Comparison of ENCODE assay signal across 9 mouse cellular contexts in the genomic region with DNA sequence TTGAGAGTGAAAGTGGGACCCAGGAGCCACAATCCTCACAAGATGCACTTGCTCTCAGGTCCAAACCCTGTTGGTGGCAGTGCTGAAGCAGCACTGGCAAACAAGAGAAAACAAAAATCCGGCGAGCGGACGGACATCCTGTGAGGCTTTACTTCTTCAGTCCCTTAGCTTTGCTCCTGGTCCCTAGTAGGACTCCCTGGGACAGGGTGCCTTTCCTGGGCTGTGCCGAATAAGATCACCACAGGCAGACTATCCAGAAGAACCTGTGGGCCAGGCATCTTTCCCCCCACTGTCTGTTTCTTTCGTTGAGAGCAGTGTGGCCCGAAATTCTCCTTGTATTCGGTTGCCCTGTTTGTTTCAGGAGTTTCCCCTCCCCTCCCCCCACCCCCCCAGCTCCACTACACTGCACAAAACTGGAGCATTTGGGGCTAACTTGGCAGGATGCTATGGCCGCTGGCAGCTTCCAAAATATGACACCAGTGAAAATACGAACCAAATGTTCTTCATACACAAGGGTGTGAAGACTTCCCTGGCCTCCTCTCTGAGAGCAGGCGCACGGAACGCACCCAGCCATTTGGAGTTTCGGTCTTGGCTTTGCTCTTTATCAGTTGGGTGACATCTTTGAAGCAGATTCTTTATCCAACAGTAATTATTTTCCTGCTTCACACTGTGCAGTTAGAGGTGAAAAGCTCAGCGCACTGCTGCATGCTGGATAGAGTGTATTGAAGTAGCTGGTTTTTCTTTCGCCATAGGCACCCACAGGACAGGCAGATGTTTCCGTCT. TPM values are rescaled to one million over a fixed set of nuclear protein-coding genes. Genes with fewer than 3 reads are reported as not detected.
A peak's percentile ranks its signal among the peaks of the same experiment; 100 is the strongest.
DNase-seq lines count a peak whose midpoint lies in the region; ATAC-seq and TF ChIP-seq lines count a peak whose summit lies in the region.
"Had no signal": no experiment of that assay in that cellular context is flagged by ENCODE, and none has a peak within 500 bp of the region (broad histone marks: within the 10 kb centered on the region; RNA-seq: fewer than 3 reads in every experiment).

No protein-coding gene starts in this region.

- H3K27me3 ChIP-seq in limb, embryonic 12.5 days: no peaks in the 10 kb centered on the region
- no peaks in the 10 kb centered on the region for H3K27me3 ChIP-seq in limb, embryonic 10.5 days (ENCODE audit: low read depth, poor library complexity, severe bottlenecking)
- no peaks in the 10 kb centered on the region for H3K27me3 ChIP-seq in embryonic facial prominence, embryonic 10.5 days (replicated peaks; ENCODE audit: low read depth, poor library complexity, severe bottlenecking)
- no peaks in the 10 kb centered on the region for H3K27me3 ChIP-seq in heart, postnatal 0 days (ENCODE audit: control insufficient read depth, insufficient read depth, low read length)

- H3K27ac ChIP-seq in limb, embryonic 12.5 days: peak overlapping the region; percentile 51; the same call in 1 of the 2 replicates
- no peak overlapping the region for H3K27ac ChIP-seq in limb, embryonic 10.5 days
- peak overlapping the region; percentile 51 for H3K27ac ChIP-seq in embryonic facial prominence, embryonic 10.5 days (replicated peaks)
- H3K27ac ChIP-seq in heart, postnatal 0 days (ENCODE audit: low read depth): no peak overlapping the region

- no peak for DNase-seq in limb, embryonic 10.5 days (ENCODE audit: low spot score)
- peak; percentile 42 for DNase-seq in embryonic facial prominence, embryonic 10.5 days (ENCODE audit: low spot score)
- DNase-seq in heart, postnatal 0 days (ENCODE audit: low spot score): no peak
- DNase-seq in right cerebral cortex, postnatal 10 days (ENCODE audit: low spot score in 2 of 2): peak; percentile 44 to 54
- DNase-seq in c-Kit-positive CD71-positive TER-119-positive erythroid progenitor cells, embryonic 14.5 days (ENCODE audit: low spot score): no peak
- no peak for DNase-seq in kidney, adult 11 months

- no peak for TF ChIP-seq CTCF in heart, postnatal 0 days (IDR thresholded peaks at IDR 0.05; ENCODE audit: low read depth)

- H3K36me3 ChIP-seq in limb, embryonic 12.5 days: no peaks in the 10 kb centered on the region
- H3K36me3 ChIP-seq in limb, embryonic 10.5 days: no peaks in the 10 kb centered on the region
- H3K36me3 ChIP-seq in embryonic facial prominence, embryonic 10.5 days (replicated peaks): no peaks in the 10 kb centered on the region
- H3K36me3 ChIP-seq in heart, postnatal 0 days (replicated peaks; ENCODE audit: control insufficient read depth, insufficient read depth, low read length): no peaks in the 10 kb centered on the region

- H3K4me3 ChIP-seq in limb, embryonic 12.5 days (replicated peaks): no peak overlapping the region
- H3K4me3 ChIP-seq in limb, embryonic 10.5 days: no peak overlapping the region
- no peak overlapping the region; the same call in 1 of the 2 replicates for H3K4me3 ChIP-seq in embryonic facial prominence, embryonic 10.5 days
- H3K4me3 ChIP-seq in heart, postnatal 0 days (ENCODE audit: low read depth, low read length): no peak overlapping the region

- H3K4me1 ChIP-seq in limb, embryonic 12.5 days (replicated peaks): peaks cover 15% of the 10 kb centered on the region
- peaks cover 15% of the 10 kb centered on the region for H3K4me1 ChIP-seq in limb, embryonic 10.5 days
- peaks cover 23% of the 10 kb centered on the region for H3K4me1 ChIP-seq in embryonic facial prominence, embryonic 10.5 days
- H3K4me1 ChIP-seq in heart, postnatal 0 days (ENCODE audit: control insufficient read depth, insufficient read depth): 0 out of 2 replicates have a peak, but pooled peaks cover 3% of the 10 kb centered on the region

- H3K9me3 ChIP-seq in limb, embryonic 12.5 days: no peaks in the 10 kb centered on the region
- no peaks in the 10 kb centered on the region for H3K9me3 ChIP-seq in limb, embryonic 10.5 days (replicated peaks)
- H3K9me3 ChIP-seq in embryonic facial prominence, embryonic 10.5 days: no peaks in the 10 kb centered on the region
- no peaks in the 10 kb centered on the region for H3K9me3 ChIP-seq in heart, postnatal 0 days (replicated peaks; ENCODE audit: control insufficient read depth, low read length)

- ATAC-seq in limb, embryonic 12.5 days (ENCODE audit: insufficient number of reproducible peaks, insufficient read depth, low FRiP score, low TSS enrichment, low read depth): no peak
- ATAC-seq in heart, postnatal 0 days (ENCODE audit: insufficient read depth, low read depth): no peak
- ATAC-seq: intestine, postnatal 0 days had no signal

- WGBS in limb, embryonic 12.5 days: 66% methylated on average over 17 of the region's 17 CpGs
- WGBS in limb, embryonic 10.5 days: 84% methylated on average over 17 of the region's 17 CpGs
- WGBS in embryonic facial prominence, embryonic 10.5 days: 65% methylated on average over 17 of the region's 17 CpGs
- 74% methylated on average over 17 of the region's 17 CpGs for WGBS in heart, postnatal 0 days

- no peak overlapping the region for H3K4me2 ChIP-seq in limb, embryonic 12.5 days
- H3K4me2 ChIP-seq in heart, postnatal 0 days (ENCODE audit: low read depth, low read length): 0 out of 2 replicates have a peak overlapping the region, but pooled peaks have one; percentile 18

- TF ChIP-seq EP300 in heart, postnatal 0 days (IDR thresholded peaks at IDR 0.05; ENCODE audit: low read depth): no peak

- no peak overlapping the region for H3K9ac ChIP-seq in limb, embryonic 12.5 days (replicated peaks)
- no peak overlapping the region for H3K9ac ChIP-seq in heart, postnatal 0 days (replicated peaks; ENCODE audit: low read depth, low read length)

RNA-seq across cellular contexts. Expression of gene Creb5, which starts 32.7 kb away (rescaled TPM):
- polyA plus RNA-seq in limb, embryonic 12.5 days (2016; fragmentation: Nextera tagmentation; extraction: Ambion mirVana): 60.5 and 84.2 TPM in 2 replicates
- 5.3 and 12.1 TPM in 2 replicates for polyA plus RNA-seq in limb, embryonic 10.5 days (2016; fragmentation: Nextera tagmentation; extraction: Ambion mirVana)
- polyA plus RNA-seq in embryonic facial prominence, embryonic 10.5 days (2016; fragmentation: Nextera tagmentation; extraction: Ambion mirVana): 10.6 and 13.9 TPM in 2 replicates
- 17.8 and 31.8 TPM in 2 replicates for total RNA-seq in heart, postnatal 0 days (2014; rRNA removed; ENCODE audit: low replicate concordance)
- polyA plus RNA-seq in heart, postnatal 0 days (2015; fragmentation: Nextera tagmentation; extraction: Ambion mirVana): 11.6 and 13.5 TPM in 2 replicates
- total RNA-seq: MEL had no signal

Comparison
In these comparisons a context has a peak if more than half of its experiments do, and no peak if none do; other contexts are left out.
1. H3K27ac ChIP-seq: peak in limb, embryonic 12.5 days (single experiment) and embryonic facial prominence, embryonic 10.5 days (single experiment); none in limb, embryonic 10.5 days (single experiment) and heart, postnatal 0 days (single experiment).
2. DNase-seq: peak in embryonic facial prominence, embryonic 10.5 days (single experiment) and right cerebral cortex, postnatal 10 days (2 of 2); none in limb, embryonic 10.5 days (single experiment), heart, postnatal 0 days (single experiment), c-Kit-positive CD71-positive TER-119-positive erythroid progenitor cells, embryonic 14.5 days (single experiment) and kidney, adult 11 months (single experiment).